Mouse (Mus musculus): ENCODE data around the gene Olfm4. TPM values are rescaled to one million over a fixed set of nuclear protein-coding genes. Genes with fewer than 3 reads are reported as not detected.

Gene Olfm4
- polyA plus RNA-seq, 3 experiments from 2014 or later: not detected

DNA sequence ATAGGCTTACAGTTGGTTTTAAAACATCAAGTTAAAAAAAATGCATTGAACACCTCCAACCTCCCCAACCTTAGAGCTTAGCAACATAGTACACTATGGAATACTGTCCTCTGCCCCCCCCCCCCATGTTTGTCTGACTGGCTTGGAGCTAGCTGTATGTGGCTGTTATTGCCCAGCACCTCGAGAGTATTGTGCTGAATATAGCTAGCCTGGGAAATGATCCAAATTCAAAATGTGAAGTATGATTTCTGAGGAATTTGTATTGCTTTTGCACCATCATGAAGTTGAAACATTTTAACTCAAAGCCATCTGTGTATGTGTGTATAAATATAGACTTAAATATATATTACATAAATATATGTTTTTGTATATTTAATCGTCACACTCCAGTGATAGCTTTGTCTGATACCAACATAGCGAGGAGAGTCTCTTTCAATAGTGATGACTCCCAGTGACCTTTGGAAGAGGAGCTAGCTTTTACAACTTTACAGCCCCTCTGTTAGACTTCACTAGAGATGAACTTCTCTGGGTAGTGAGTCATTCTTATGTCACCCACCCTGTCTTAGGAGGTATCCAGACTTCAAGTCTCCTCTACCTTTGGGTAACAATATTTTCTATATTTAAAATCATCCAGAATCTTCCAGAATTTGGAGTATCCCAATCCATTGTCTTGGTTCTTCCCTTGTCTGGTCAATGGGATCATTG lies 45.6 kb downstream of the Olfm4 start:
- no peak for ATAC-seq

DNA sequence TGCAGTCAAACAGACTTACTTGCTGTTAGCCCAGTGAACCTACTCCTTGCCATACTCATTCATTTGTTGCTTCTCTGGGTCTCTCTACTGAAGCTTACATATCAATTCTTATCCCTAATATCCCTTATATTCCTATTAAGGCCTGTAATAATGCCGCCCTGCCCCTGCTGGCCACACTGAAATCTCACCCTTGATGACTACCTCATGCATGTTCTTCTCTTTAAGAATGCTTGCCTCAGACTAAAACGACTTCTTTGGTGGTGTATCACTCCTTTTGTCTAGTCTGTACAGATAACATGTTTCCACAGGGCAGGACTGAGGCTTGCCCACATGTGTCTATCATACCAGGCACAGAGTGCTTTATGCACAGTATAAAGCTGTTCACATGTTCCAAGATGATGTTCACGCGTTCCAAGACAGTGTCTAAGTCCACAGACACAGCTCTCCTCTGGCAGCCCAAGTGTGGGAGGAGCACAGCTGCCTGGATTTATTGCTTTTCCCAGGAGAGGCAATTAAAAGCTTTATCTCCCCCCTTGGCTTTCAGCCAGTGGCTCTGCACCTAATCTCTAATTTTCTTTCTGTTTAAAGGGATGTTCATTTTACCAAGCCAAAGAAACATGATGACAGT lies 55.9 kb downstream of the Olfm4 start:
- no peak for ATAC-seq

DNA sequence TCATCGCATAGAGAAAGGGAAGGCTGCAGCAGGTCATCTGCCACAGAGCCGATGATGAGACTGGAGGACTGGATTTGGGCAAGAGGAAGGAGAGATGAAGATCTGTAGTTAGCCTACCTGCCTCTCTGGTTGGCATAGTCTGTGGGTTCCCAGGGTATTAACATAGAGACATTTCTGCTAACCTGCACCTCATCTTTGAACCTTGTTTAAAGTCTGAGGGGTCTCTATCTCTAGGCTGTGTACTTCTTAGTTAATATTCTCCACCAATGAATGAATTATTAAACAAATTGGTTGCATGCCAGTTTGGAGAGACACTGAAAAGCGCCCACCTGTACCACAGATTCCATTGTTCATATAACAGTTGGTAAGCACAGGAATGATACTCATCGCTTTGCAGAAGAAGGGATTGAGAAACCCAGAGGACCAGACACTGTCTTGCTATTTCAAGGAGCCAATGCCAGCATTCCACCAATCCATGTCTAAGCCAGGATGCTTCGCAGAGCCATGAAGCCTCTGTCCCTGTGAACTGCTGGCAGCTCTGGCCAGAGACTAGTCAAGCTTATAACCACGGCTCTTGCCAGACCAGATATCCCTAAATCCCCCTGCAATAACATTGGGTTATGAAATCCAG lies 62.3 kb downstream of the Olfm4 start:
- ATAC-seq: no peak

DNA sequence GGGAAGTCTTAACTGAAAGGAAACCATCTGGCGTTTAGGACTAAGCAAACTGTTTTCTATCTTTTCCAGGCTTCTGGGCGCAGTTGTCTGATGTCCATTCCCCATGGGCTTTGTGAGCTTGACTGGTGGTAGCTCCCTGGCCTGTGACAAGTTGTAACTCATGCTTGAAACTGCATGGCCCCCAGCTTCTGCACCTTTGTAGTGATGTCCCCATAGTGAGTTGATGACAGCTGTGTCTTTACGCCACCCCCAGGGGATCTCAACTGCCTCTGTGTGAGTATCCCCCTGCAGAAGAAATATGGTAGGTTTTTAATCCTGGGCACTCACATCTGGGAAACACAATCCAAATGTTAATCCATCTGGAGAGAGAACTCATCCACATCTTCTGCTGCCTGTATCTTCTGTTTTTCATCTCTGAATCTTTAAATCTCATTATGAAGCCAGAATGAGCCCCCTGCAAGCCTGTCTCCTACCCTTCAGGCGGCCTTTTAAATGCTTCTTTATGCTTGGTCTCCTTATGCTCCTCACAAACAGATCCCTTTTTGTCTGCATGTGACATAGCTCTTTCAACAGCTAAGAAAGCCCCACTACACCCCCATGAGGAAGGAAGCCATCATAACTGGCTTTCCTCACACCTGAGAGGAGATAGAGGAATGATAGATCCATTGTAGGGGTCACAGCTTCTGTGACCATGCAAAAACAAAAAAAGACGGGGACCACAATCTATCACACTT lies 63.7 kb downstream of the Olfm4 start:
- no peak for ATAC-seq

DNA sequence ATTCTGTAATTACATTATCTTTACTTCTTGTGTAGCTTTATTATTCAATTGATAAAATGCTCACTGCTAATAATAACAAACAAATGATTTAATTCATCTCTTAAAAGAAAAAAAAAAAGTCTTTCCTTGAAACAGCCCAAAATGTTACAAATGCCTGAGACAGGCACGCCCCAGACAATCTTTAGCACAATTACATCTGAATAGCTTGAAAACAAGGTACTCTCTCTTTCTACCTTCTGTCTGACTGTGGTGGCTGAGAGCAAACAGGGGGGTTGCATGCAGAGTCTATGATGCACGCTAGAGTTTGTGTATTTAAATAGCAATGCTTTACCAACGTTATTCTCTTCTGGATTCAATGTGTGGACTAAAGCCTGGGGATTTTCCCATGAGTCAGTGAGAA lies 71.8 kb downstream of the Olfm4 start:
- no peak for ATAC-seq

DNA sequence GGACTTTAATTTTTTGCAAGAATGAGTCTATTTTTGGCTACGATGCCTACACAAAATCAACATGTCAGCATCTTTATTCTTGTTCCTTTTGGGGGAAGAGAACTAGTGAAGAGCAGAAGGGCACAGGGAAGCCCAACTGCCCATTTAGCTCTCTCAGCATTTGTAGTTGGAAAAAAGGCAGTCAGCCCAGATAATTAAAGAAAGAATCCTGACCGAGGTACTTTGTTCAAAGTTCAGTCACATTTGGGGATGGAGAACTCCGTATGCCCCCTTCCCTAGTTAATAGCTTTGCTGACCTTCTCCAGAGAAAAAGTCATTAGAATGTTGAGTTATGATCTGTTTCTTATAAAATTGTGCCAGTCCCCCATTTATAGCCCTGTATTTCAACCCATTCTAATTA lies 77.8 kb downstream of the Olfm4 start:
- no peak for ATAC-seq

DNA sequence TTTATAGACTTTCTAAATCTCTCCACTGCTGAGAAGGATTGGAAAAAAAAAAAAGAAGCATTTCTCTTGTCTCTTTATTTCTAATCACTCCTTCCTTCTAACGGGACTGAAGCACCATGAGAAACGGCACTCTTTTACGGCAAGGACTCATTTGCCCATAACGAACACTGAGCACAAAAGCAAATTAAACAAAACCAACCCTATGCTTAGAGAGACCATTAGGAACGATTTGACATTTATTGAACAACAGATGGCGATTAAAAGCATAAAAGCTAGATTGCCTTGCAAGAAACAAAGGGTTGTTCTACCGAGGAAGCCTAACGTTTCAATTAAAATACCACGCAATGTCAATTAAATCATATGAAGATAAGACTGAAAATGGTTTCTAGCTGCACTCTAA lies 79.0 kb downstream of the Olfm4 start:
- no peak for ATAC-seq

DNA sequence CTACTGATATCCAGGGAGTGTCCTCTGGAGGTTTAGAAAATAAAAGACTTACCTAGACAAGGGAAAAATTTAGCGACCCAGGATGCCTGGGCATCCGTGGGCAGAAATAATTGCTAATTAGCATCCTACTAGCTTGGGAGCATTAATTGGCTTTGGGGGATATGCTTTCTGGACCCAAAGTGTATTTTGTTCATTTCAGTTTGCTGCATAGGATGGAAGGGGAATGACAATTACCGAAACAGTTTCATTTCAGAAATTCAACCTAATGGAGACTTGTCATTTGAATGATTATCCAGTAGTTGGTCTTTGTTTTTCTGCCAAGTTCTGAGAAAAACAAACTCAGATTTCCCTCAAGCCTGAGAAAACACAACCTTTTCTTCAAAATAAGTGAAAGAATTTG lies 86.7 kb downstream of the Olfm4 start:
- no peak for ATAC-seq

Other genes starting within 250 kb of the Olfm4 start
- not detected for gene Pcdh8, start 212.8 kb upstream of the Olfm4 start, polyA plus RNA-seq (2017; shearing (Covaris generic))